Mouse (Mus musculus): ENCODE data around the gene Pcnx3. TPM values are rescaled to one million over a fixed set of nuclear protein-coding genes. Genes with fewer than 3 reads are reported as not detected.
A peak's percentile ranks its signal among the peaks of the same experiment; 100 is the strongest.

Gene Pcnx3
- total RNA-seq, 2 experiments from 2014 or later, result 69.7 to 82.6 TPM

DNA sequence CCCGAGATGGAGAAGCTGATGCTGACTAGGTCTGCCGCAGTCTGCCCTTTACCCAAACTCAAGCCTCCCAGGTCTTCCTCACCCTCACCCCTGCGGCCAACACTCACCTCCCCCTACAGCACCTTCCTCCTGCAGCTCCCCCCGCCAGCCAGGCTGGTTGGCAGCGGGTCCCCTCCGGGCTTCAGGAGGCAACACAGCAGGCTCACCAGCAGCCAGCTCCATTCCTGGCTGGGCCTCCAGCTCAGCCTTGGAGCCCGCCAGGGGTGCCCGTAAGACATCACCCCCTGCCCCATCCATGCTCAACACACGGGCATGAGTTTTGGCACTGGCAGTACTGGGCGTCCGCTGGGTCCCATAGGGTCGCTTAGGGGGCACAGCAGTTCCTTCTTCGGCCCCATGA, 3.7 kb downstream of the Pcnx3 start:
- no peak for DNase-seq (ENCODE audit: low spot score in 2 of 2)

DNA sequence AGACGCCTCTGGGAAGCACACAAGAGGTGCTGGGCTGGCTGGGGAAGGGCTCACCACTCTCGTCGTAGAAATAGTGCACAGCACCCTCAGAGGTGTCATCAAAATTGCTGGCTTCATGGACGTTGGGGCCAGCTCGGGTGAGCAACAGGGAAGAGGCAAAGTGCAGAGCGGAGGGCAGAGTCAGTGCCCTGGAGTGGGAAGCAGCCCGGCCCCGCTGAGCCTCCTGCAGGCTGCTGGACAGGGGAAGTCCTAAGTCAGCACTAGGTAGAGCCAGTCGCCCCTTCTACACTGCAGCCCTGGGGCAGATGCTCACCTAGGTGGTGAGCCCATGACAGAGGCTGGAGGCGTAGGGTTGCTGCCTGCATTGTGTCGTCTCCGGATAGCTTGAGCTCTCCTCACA, 4.5 kb downstream of the Pcnx3 start:
- no peak for DNase-seq (ENCODE audit: low spot score in 2 of 2)

DNA sequence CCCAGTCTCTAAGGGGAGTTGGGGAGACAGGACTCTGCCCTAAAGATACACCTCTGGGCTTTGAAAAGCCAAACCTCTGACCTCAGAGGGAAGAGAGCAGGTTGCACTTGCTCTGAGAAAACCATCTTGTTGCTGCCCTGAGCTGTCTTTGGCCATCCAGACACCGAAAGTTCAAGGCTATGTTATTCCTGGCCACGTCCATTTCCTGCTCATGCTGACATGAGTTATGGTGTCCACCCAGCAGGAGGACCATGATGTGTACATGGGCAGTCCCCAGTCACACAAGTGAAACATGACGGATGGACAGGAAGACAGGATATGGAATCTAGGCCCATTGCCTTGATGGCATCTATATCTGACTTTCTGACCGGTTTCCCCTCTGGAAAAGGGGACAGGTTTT, 8.3 kb downstream of the Pcnx3 start:
- no peak for DNase-seq (ENCODE audit: low spot score in 2 of 2)

DNA sequence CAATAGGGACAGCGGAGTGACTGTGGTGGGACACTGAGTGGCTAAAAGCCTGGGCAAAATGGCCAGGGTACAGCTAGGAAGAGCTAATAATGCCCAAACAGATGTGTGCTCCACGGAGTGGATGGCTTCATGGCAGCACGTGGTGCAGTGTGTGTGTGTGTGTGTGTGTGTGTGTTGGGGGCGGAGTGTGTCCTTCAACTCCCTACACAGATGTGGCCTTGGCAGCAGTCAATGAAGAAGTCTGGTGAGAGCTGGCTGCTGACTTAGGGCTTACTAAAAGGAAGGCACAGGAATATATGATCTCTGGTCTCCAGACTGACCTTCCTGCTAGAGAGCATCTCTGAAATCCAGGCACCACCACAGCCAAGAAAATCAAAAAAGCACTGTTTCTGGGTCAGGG, 20.3 kb downstream of the Pcnx3 start:
- no peak for DNase-seq (ENCODE audit: low spot score in 2 of 2)

DNA sequence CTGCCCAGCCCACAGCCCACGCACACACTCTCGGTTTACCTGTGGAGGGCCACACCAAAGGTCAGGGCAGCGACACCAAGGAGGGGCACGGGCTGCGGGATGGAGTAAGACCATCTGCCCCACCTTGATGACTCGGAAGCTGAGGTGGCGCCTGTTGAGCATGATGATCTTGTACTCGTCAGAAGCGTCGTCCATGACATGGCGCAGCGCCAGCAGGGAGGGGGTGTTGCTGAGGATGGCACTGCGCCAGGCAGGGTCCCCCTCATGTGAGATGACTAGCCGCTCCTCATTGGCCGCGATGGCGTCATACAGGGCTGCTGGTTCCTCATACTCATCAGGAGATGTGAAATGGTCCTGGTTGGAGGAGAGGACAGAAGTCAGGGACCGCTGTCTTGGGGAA, 22.3 kb downstream of the Pcnx3 start:
- DNase-seq (ENCODE audit: low spot score in 2 of 2), result no peak

DNA sequence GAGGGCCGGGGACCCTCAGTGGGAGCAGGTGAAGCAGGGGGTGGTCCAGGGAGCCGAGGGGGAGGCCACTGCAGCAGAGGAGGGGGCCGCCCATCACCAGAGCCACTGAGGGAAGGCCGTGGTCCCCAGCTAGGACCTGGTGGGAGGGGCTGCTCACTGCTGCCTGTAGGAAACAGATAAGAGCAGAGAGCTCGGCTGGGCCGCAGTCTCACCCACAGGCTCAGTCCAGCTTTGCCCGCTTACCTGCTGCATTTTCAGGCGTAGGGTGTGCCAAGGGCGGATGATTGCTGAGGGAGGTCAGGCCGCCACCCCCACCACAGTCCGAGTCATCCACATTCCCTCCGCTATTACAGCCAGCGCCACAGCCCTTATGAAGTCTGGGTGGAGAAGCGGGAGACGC, 23.2 kb downstream of the Pcnx3 start:
- no peak for DNase-seq (ENCODE audit: low spot score in 2 of 2)

DNA sequence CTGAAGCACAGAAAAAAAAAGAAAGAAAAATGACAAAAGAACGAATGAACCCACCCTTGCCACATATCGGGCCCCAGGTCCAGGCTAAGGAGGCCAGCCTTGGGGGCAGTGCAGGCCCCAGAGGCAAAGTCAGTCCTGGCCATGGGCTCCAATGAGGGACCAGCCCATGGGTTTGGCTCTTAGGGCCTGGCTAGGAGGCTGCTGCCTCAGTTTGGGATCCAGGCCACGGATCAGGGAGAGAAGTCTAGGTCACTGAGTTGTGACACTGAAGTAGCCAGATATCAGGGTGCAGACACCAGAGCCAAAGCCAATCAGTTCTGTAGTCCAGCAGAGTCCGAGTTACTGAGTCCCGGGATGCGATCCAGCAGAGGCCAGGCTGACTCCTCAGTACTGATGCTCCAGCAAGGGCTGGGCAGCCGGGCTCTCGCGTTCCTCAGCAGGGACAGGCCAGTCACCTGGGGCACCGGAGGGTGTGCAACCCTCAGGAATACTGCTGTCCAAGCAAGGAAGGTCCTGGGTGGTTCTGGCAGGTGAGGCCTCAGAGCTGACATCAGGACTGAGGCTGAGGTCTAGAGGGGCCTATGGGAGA, 23.9 kb downstream of the Pcnx3 start:
- DNase-seq (ENCODE audit: low spot score in 2 of 2), result no peak

DNA sequence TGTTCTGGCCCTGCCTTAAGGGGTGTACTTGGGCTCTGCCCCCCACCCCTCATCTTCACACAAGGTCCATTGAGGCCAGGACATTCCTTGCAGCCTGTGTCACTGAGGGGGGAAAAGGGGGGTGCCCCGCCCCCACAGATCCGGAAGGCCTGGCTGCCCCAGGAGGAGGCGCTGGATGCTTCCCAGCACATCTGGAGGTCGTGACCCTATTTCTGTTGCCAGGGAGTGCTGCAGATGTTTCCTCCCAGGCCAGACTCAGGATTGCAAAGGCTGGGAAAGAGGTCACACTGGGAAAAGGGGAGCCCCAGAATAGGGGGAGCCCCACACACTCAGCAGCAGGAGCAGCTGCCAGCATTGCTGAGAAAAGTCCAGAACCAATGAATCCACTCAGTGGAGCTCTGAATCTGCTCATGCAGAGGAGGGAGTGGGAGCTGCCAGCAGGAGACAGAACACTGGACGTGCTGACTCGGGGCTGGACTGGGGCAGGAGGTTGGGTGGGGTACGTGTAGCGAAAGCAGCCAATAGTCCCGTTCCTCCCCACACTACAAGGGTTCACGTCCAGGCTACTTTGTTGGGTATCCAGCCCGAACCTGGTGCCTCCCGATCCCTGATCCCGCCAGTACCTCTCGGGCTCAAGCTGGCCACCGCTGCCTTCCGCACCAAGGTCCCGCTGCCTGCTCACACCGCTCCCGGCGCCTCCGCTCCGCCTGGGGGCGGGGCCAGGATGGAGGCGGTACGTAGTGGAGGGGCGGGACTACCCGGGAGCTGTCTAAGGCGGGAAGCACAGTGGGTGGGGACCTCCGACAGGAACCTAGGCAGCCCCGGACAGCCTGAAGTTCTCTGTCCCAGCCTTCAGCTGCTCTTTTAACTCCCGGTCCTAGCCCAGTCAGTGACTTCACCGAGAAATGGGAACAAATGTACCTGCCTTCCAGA, 25.5 kb downstream of the Pcnx3 start, which contains the start of gene Sipa1:
TSS of gene Sipa1 (minus strand) at position 727 of the 933 bp plus-strand sequence.
- peak; percentile 79 to 82 for DNase-seq (ENCODE audit: low spot score in 2 of 2)

DNA sequence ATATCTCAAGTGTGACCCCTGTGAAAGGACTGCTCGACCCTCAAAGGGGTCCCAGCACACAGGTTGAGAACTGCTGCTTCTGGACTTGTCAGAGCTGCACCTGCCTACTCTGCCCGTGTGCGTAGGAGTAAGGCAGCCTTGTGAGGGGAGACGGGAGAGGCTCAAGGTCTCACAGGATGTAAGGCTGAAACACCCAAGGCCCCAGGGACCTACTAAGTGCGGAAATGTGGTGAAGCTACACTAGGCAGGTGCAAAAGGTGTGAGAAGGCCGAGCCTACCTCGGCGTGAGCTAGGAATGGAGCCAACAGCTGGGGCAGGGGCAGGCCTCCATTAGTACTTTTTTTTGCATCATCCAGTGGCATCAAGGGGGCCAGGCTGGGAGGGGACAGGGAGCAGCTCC, 26.4 kb downstream of the Pcnx3 start:
- DNase-seq (ENCODE audit: low spot score in 2 of 2), result no peak

DNA sequence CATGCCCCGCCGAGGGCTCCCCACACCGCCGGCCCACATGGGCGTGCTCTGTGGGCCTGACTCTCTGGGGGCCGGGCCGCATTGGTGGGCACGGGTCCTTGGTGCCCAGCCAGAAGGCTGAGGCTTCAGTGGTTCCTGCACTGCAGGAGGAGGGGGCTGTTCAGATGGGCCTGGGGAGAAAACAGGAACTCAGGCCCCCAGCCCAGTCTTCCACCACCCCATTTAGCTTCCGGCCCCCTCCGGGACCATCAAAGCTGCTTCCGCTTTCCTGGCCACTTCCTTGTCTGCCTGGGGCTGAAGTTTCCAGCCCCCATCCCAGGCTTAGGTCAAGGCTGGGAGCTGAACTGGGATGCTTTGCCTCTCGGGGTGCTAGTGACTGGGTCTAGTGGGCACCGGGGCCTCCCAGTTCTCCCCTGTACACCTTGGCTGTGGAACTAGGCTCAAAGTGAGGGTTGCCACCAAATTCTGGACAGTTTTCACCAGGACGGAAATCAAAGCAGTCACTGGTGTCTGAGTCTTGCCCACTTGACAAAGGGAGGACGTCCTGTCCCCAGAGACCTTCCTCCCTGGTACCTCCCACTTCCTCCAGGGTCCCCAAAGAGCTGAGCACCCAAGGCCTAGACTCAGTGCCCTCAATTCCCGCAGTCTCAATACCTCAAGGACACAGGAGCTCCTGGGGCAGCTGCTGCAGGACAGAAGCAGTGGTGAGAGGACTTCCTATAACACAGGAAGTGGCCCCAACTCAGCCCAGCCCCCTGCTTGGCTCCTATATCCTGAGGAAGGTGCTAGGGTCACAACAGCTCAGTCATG, 27.6 kb downstream of the Pcnx3 start:
- no peak for DNase-seq (ENCODE audit: low spot score in 2 of 2)

DNA sequence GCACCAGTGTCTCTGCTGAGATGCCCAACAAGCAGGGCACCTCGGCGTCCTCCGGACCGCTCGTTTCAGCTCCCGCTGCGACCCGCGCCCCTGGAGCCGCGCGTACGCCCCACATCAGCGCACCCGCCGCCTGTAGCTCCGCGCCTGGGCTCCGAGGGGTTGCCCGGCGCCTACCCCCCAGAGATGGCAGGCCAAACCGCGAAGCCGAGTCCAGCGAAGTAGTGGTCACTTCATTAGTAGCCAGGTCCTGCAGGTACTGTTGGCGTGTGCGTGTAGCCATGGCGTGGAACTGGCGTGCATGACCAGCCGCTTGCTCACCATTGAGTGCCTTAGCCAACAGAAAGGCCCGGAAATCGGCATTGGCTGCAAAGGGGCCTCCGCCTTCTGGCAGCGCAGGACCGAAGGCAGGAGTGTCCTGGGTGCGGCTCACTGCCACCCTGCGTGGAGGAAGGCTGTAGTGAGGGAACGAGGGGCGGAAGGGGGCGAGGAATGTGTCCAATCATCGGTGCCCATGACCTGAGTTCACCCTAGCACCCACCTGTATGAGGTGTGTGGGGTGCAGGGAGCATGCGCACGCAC, 33.9 kb downstream of the Pcnx3 start:
- no peak for DNase-seq (ENCODE audit: low spot score in 2 of 2)

DNA sequence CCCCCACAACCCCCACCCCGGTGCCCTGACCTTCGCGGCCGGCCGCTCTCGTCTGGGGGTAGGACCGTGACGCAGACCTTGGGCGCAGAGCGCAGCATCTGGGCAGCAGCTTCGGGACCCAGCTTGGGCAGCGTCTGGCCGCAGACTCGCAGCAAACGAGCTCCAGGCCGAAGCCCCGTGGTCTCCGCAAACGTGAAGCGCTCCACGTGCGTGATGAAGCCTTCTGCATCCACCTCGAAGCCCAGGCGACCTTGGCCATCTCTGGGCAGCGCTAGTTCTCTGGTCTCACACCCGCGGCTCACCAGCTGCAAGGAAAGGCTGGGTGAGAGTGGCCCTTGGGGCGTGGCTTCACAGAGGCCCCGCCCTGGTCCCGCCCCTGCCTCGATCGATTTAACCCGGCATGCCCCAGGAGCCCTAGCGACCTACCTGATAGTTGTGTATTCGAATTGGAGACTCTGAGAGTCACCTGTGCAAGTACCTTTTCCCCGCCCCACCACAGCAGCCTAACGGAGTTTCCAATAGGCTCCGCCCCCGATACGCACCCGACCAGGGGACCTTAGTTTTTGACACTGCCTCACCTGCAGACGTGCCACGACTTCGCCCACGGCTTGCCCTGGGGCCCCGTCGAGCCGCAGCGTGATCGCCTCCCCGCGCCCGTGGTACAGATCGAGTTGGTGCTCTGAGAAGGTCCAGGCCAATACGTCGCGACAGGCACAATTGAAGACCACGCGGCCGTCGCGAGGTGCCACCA, 34.6 kb downstream of the Pcnx3 start:
- peak in 1 of 2 experiments; percentile 36 for DNase-seq (ENCODE audit: low spot score in 2 of 2)

DNA sequence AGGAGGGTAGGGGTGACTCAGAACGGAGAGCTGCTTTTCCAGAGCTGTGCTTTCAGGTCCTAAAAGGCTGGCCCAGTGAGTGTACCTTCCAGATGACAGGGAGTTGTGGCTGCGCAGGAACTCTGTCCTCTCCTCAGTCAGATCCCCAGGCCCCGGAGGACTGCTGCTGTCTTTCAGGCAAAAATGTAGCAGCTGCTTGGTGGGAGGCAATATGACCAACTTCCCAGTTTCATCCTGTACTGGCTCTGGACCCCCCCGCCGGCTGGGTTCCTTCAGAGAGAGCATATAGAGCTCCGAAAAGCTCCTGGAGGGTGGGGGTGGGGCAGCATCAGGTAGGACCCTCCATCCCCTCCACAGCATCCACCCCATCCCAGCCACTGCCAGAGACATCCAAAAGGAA, 36.1 kb downstream of the Pcnx3 start:
- DNase-seq (ENCODE audit: low spot score in 2 of 2), result no peak

DNA sequence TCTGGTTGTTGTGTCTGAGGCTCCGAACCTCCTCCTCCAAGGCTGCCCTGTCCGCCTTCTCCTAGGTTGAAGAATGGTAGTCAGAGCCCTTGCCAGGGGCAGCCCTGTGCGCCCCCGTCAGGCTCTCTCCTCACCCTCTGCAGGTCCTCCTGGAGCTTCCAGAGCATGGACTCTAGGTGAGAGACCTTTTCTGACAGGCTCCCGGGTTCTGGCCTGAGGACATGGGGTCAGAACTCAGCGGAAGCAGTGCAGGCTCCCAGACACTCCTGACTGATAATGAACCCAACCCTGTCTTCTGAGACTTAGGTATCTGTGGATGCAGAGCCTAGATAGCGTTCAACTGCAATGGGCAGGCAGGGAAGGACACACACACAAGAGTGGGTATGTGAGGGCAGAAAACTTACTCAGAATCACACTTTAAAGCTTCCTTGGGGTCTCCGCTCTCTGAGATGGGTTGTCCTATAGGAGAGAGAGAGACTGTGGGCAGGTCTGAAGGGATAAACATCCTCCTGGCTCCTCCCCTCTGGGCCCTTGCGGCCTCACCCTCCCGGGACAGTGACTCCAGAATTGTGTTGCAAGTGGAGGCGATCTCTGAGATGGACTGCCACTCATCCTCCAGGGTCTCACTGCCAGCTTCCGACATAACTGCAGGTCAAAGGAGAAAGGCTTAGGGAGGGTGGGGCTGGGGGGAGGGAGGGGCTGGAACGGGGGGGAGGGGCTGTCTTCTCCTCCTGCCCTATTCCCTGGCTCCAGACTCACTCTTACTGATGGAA, 37.0 kb downstream of the Pcnx3 start:
- no peak for DNase-seq (ENCODE audit: low spot score in 2 of 2)

DNA sequence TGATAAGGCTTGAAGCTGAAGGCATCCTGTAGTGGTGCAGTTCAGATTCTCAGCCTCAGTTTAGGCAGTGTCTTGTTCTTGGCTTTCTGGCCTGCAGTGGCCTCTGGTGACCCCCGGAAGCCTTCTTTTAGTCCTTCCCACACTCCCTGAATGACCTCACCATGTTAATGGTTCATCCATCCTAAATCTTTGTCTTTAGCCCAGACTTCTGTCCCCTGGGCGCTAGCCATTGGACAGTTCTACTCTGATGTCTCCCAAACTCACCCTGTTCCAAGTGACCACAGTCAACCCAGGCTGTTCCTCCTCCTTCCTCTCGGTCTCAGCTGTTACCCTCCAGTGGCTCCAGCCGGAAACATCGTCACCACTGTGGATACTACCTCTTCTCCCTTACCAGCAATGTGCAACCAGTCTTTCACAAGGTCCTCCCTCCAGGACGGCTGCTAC, 39.4 kb downstream of the Pcnx3 start:
- no peak for DNase-seq (ENCODE audit: low spot score in 2 of 2)

DNA sequence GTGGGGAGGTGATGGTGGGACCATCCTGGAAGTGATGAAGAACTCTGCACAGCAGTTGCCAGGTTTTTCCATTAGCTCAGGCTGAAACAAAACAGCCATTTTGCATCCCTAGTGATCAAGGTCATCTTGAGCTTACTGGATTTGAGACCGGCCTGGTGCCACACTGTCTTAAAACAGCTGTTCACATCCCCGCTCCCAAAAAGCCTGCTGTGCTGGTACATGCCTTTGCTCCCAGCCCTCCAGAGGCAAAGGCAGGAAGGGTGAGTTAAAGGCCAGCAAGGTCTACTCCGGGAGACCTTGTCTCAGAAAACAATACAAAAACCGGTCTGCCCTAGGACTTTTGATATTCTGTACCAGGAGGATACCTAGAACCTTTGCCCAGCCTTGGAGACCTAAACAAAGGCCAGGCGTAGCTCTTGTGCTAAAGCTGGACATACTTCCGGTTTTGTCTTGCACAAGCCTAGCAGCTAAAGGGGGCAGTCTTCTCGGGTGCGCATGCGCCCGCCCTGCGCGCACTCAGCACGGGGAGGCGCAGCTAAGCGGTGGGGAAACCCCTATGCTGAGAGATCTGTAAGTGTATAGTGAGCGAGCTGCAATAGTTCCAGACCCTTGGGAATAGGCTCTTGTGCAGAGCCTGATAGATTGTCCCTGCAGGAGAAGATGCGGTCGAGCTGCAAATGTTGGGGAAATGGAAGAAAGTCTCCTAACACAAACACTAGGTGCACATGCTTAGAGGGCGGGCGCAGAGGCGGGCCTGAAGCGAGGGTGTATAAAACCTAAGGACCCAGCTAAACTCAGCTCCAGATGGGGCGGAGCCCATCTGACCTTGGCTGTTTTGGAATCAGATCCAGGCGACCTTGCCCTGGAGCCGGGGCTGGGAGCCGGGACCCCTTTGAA, 40.1 kb downstream of the Pcnx3 start:
- DNase-seq (ENCODE audit: low spot score in 2 of 2), result peak; percentile 73 to 81

DNA sequence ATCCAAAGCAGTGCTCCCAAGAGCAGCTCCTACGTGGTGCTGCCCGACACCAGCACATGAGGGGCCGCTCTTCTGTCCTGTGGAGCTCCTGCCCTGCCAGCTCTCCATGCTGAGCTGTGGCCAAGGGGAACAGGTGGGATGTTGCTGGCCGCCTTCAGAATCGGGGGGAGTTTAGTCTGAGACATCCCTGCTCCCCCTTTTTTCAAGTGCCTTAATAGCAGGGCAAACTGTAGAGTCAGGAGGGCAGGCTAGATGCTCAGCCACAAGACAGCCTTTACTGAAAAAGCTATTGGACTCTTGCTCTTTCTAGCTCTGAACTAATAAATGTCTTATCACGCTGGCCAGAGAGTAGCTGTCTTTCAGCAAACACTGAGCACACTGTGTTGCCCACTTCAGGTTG, 40.9 kb downstream of the Pcnx3 start:
- DNase-seq (ENCODE audit: low spot score in 2 of 2), result no peak

DNA sequence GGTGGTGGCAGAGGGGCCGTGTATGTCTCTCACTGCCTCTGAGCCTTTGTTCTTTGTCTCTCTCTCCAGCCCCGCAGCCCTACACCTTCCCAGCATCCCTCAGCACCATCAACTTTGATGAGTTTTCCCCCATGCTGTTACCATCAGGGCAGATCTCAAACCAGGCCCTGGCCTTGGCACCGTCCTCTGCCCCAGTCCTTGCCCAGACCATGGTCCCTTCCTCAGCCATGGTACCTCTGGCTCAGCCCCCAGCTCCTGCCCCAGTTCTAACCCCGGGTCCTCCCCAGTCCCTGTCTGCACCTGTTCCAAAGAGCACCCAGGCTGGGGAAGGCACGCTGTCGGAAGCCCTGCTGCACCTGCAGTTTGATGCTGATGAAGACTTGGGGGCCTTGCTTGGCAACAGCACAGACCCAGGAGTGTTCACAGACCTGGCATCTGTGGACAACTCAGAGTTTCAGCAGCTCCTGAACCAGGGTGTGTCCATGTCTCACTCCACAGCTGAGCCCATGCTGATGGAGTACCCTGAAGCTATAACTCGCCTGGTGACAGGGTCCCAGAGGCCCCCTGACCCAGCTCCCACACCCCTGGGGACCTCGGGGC, 41.9 kb downstream of the Pcnx3 start:
- peak in 1 of 2 experiments; percentile 3 for DNase-seq (ENCODE audit: low spot score in 2 of 2)
